Mouse (Mus musculus) kidney, postnatal 0 days (tissue): Measurements from ENCODE around the gene Narf. TPM values are rescaled to one million over a fixed set of nuclear protein-coding genes. Genes with fewer than 3 reads are reported as not detected.

ENCODE experiments used
- ATAC-seq: fragments of 200-750 bp; cut with Nextera tagmentation; replicated peaks from 2 replicates; pipeline ENCODE4 v1.8.0; 2017; ENCODE audit warnings: low read depth, moderate number of reproducible peaks, moderate TSS enrichment, moderate library complexity; ENCODE audit not compliant: low FRiP score
- DNase-seq: peaks from one replicate; pipeline ENCODE4 v3.0.0-alpha.2; 2016; ENCODE audit warnings: low spot score
- H3K27ac ChIP-seq: fragments of 300-500 bp; sonication (generic); 2 replicates; pipeline ENCODE4 v1.5.1; 2014; ENCODE audit warnings: mild to moderate bottlenecking
- H3K27me3 ChIP-seq: fragments of 300-500 bp; sonication (generic); 2 replicates; pipeline ENCODE4 v1.6.1; 2014; ENCODE audit warnings: low read length, mixed read lengths; ENCODE audit not compliant: insufficient read depth
- H3K36me3 ChIP-seq: fragments of 300-500 bp; sonication (generic); 2 replicates; pipeline ENCODE4 v1.6.1; 2014; ENCODE audit warnings: low read length, mixed read lengths; ENCODE audit not compliant: insufficient read depth
- H3K4me1 ChIP-seq: fragments of 300-500 bp; sonication (generic); replicated peaks from 2 replicates; pipeline ENCODE4 v1.6.1; 2014; ENCODE audit warnings: antibody characterized with exemption, low read length, mixed read lengths; ENCODE audit not compliant: insufficient read depth
- H3K4me2 ChIP-seq: fragments of 300-500 bp; sonication (generic); 2 replicates; pipeline ENCODE4 v1.6.1; 2014; ENCODE audit warnings: mild to moderate bottlenecking, low read length, moderate library complexity, mixed read lengths
- H3K4me3 ChIP-seq: fragments of 300-500 bp; sonication (generic); replicated peaks from 2 replicates; pipeline ENCODE4 v1.5.1; 2014; ENCODE audit warnings: low read depth, low read length
- H3K9ac ChIP-seq: fragments of 300-500 bp; sonication (generic); 2 replicates; pipeline ENCODE4 v1.6.1; 2014; ENCODE audit warnings: low read depth, low read length
- H3K9me3 ChIP-seq: fragments of 300-500 bp; sonication (generic); replicated peaks from 2 replicates; pipeline ENCODE4 v1.6.1; 2016; ENCODE audit warnings: low read length, inconsistent platforms, mixed read lengths
- CTCF ChIP-seq: IDR thresholded peaks from 2 replicates; pipeline ENCODE4 v1.5.1; 2016; ENCODE audit warnings: antibody characterized with exemption, low read depth, mild to moderate bottlenecking, moderate library complexity
- whole genome bisulfite sequencing: fragments of 180-500 bp; shearing (Covaris S2); extraction: QIAGEN DNeasy Blood & Tissue Kit; methylation state at CpG from one replicate; pipeline ENCODE4 v1.1.7; 2014; 5-methylcytosine and 5-hydroxymethylcytosine counted together
- polyA plus RNA-seq: library from polyadenylated mRNA; unstranded; fragments of >200 nt; fragmentation: Nextera tagmentation; extraction: Ambion mirVana; gene quantifications from 2 replicates; pipeline ENCODE4 v1.2.1, GENCODE M21; 2015

Gene Narf
- 30.7 and 34.6 TPM in 2 replicates for polyA plus RNA-seq

GRCm38 (mm10) chr11:121236564-121237344 lies at the start of gene Narf:
Narf (plus strand) TSS chr11:121237253.
- H3K27me3 ChIP-seq: no peaks in the 10 kb centered on the region
- H3K9me3 ChIP-seq: no peaks in the 10 kb centered on the region
- peaks cover 10% of the 10 kb centered on the region; the same call in 1 of the 2 replicates for H3K4me1 ChIP-seq
- DNase-seq (peak; percentile 100), ATAC-seq (peak; percentile 99)
- H3K9ac ChIP-seq: peak within 1 kb of the TSS; percentile 68
- H3K4me3 ChIP-seq: peak within 1 kb of the TSS; percentile 63
- under 1% methylated on average over 50 of the region's 50 CpGs for WGBS
- H3K27ac ChIP-seq: peak within 1 kb of the TSS; percentile 99
- H3K36me3 ChIP-seq: no peaks in the 10 kb centered on the region
- peak; percentile 77 for TF ChIP-seq CTCF
- H3K4me2 ChIP-seq: peak within 1 kb of the TSS; percentile 56

GRCm38 (mm10) chr11:121189681-121190080 lies 47.4 kb upstream of the Narf start:
- Histone ChIP-seq H3K9ac (no peak overlapping the region), H3K4me3 (no peak overlapping the region), H3K4me2 (no peak overlapping the region), H3K9me3 (no peaks in the 10 kb centered on the region), H3K27me3 (no peaks in the 10 kb centered on the region), H3K36me3 (no peaks in the 10 kb centered on the region), H3K27ac (no peak overlapping the region), H3K4me1 (no peaks in the 10 kb centered on the region)
- ATAC-seq: no peak
- WGBS: 73% methylated on average over 3 of the region's 3 CpGs
- DNase-seq: no peak
- no peak for TF ChIP-seq CTCF

GRCm38 (mm10) chr11:121192742-121193141 lies 44.3 kb upstream of the Narf start:
- no peak overlapping the region for H3K4me3 ChIP-seq
- no peaks in the 10 kb centered on the region for H3K27me3 ChIP-seq
- H3K4me2 ChIP-seq: no peak overlapping the region
- H3K27ac ChIP-seq: no peak overlapping the region
- H3K9ac ChIP-seq: no peak overlapping the region
- ATAC-seq (no peak), DNase-seq (no peak)
- WGBS: 58% methylated on average over 2 of the region's 2 CpGs
- no peak for TF ChIP-seq CTCF
- H3K9me3 ChIP-seq: no peaks in the 10 kb centered on the region
- H3K4me1 ChIP-seq: no peaks in the 10 kb centered on the region
- peaks cover 3% of the 10 kb centered on the region; the same call in 1 of the 2 replicates for H3K36me3 ChIP-seq

GRCm38 (mm10) chr11:121193415-121193814 lies 43.6 kb upstream of the Narf start:
- WGBS: 42% methylated on average over 3 of the region's 3 CpGs
- Histone ChIP-seq H3K27me3 (no peaks in the 10 kb centered on the region), H3K4me2 (no peak overlapping the region), H3K9ac (no peak overlapping the region), H3K36me3 (peaks cover 3% of the 10 kb centered on the region; the same call in 1 of the 2 replicates), H3K9me3 (no peaks in the 10 kb centered on the region), H3K27ac (no peak overlapping the region), H3K4me1 (no peaks in the 10 kb centered on the region), H3K4me3 (no peak overlapping the region)
- no peak for ATAC-seq
- no peak for TF ChIP-seq CTCF
- DNase-seq: peak; percentile 24

GRCm38 (mm10) chr11:121198622-121199021 lies 38.4 kb upstream of the Narf start:
- ATAC-seq: no peak

GRCm38 (mm10) chr11:121199851-121200250 lies 37.2 kb upstream of the Narf start:
- H3K9ac ChIP-seq: no peak overlapping the region
- 82% methylated on average over 4 of the region's 4 CpGs for WGBS
- ATAC-seq (no peak), DNase-seq (no peak)
- H3K27ac ChIP-seq: no peak overlapping the region
- peaks cover 3% of the 10 kb centered on the region; the same call in 1 of the 2 replicates for H3K36me3 ChIP-seq
- H3K4me3 ChIP-seq: no peak overlapping the region
- H3K4me2 ChIP-seq: no peak overlapping the region
- H3K27me3 ChIP-seq: no peaks in the 10 kb centered on the region
- H3K9me3 ChIP-seq: no peaks in the 10 kb centered on the region
- no peaks in the 10 kb centered on the region for H3K4me1 ChIP-seq
- TF ChIP-seq CTCF: no peak

More at GRCm38 (mm10) chr11:121198622-121199021, 38.4 kb upstream of the Narf start:
- H3K27ac ChIP-seq: no peak overlapping the region
- no peak overlapping the region for H3K9ac ChIP-seq
- no peak overlapping the region for H3K4me3 ChIP-seq
- TF ChIP-seq CTCF: no peak
- WGBS: 24% methylated on average over 2 of the region's 2 CpGs
- DNase-seq: peak; percentile 9
- H3K9me3 ChIP-seq: no peaks in the 10 kb centered on the region
- no peaks in the 10 kb centered on the region for H3K27me3 ChIP-seq
- no peaks in the 10 kb centered on the region for H3K4me1 ChIP-seq
- no peak overlapping the region for H3K4me2 ChIP-seq
- H3K36me3 ChIP-seq: peaks cover 3% of the 10 kb centered on the region; the same call in 1 of the 2 replicates
